Mouse (Mus musculus): ENCODE measurements at regions not wholly inside any gene's neighbourhood (a gene's known extent, or its start where the extent isn't known, plus 50 kb on each side); places are given as distances from the start of the nearest gene placed in this dataset.
"Not testable (repeated sequence)": the region's sequence is repeated elsewhere in the genome, so short reads cannot be mapped to it uniquely, and the experiment has no call there.

- DNase-seq (ENCODE audit: low spot score in 2 of 2) = peak; percentile 47 to 74
Observed at GRCm38 (mm10) chr17:47271979-47272677, 96.6 kb upstream of the Mrps10 start.

DNA sequence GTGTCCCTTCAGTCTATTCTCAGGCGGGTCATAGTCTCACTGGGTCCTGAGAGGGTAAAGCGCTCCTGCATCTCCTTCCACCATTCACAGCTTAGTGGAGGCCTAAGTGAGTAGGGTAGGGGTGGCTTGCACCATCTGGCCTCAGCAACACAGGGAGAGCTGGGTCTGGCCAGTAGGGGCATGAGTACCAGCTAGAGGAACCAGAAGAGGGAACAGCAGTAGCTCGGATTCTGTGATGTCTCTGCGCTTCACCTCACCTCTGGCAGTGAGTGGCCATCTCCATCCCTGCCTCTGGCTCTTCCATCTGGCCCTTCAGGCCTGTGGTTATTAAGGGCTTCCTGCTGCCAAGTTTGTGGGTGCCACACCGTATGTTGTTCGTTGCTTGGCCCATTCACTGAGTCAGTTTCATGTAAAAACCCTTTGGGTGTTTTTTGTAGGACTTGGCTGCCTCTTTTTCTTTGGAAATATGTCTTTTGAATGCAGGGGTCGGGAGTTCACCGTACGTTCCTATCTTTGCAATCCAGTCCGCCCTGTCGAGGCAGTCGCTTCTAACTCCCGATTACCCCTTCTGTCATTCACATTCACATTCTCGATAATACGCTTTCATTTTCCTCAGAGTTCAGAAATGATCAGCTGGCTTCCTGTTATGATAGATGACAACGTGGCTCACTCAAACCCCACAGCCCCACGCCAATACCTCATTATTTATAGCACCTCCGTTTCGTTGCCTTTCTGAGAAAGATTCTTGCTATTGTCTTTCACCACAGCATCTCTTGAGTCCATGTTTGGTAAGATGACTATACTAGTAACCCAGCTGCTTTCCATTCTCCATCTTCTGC, 99.4 kb upstream of the Mrps10 start:
- DNase-seq (ENCODE audit: low spot score in 2 of 2) = no peak

- no peak for DNase-seq (ENCODE audit: low spot score in 2 of 2)
Observed at GRCm38 (mm10) chr17:47267843-47268242, 100.8 kb upstream of the Mrps10 start.

DNA sequence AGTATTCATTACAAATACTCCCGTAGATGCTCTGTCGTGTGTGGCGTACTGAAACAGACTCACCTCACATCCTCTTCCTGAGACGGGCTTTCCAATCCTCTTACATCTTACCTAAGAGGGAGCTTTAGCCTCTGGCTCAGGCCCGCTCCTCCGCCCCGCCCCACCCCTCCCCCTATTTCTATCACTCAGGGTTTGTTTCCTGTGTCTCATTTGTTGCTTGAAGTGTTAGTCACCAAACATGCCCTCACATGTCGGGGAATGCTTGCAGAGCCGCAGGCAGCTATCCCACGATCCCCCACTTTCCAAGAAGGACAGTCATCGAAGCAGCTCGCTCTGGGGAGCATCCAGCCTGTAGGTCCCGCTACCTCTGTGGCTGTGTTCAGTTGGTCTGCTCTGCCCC, 101.6 kb upstream of the Mrps10 start:
- DNase-seq (ENCODE audit: low spot score in 2 of 2) = no peak

DNA sequence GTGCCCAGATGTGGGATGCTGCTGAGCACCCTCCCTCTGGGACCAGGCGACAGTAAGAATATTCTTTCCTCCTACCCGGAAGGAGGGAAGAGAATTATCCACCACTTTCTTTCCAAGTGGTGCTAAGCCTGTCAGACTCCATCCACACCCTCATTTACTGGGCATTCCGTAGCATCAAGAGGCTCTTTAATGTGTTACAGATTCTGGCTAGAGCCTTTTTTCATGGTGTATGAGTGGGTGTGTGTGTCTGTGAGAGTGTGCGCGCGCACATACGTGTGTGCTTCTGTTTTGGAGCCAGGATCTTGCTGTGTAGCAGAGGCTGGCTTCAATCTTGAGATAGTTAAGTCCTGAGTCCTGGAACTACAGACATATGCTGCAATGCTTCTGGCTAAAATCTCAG, 102.4 kb upstream of the Mrps10 start:
- no peak for DNase-seq (ENCODE audit: low spot score in 2 of 2)

DNA sequence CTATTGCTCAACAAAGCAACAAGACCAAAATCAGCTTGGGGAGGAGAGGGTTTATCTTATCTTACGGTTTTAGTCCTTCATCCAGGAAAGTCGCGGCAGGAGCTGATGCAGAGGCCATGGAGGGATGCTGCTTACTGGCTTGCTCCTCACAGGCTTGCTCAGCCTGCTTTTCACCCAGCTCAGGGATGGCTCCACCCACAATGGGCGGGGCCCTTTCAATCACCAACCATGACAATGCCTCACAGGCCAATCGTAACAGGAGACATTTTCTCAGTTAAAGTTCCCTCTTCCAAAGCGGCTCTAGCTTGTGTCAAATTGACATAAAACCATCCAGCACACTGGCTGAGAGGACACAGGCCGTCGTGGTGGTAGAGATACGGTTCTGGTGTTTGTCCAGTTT, 105.7 kb upstream of the Mrps10 start:
- DNase-seq (ENCODE audit: low spot score in 2 of 2) = no peak

GRCm38 (mm10) chr17:47262141-47262540, 106.5 kb upstream of the Mrps10 start:
- DNase-seq (ENCODE audit: low spot score in 2 of 2) = no peak

GRCm38 (mm10) chr17:47260976-47261375, 107.7 kb upstream of the Mrps10 start:
- no peak for DNase-seq (ENCODE audit: low spot score in 2 of 2)

GRCm38 (mm10) chr17:47258296-47258695, 110.4 kb upstream of the Mrps10 start:
- no peak for DNase-seq (ENCODE audit: low spot score in 2 of 2)

- no peak for DNase-seq (ENCODE audit: low spot score in 2 of 2)
Observed at GRCm38 (mm10) chr17:47255209-47255608, 113.5 kb upstream of the Mrps10 start.

GRCm38 (mm10) chr17:47254026-47254425, 114.7 kb upstream of the Mrps10 start:
- DNase-seq (ENCODE audit: low spot score in 2 of 2) = no peak

DNA sequence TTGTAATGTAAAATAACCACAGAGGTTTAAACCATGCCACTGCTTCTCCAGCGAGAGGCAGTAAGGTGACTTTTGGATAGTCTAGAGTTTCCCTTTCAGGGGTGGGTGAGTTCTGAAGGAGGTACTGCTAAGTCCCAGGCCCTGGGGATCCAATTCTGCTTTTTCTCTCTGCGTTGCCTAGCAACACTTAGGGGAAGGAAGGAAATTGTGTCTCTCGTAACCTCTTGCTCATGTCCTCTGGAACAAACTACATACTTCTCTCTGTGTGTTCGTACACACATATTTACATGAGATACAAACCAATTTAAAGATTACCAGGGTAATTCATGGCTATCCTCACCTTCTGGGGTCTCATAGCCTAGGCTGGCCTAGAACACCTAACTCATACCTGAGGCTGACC, 118.7 kb upstream of the Mrps10 start:
- DNase-seq (ENCODE audit: low spot score in 2 of 2) = no peak

DNA sequence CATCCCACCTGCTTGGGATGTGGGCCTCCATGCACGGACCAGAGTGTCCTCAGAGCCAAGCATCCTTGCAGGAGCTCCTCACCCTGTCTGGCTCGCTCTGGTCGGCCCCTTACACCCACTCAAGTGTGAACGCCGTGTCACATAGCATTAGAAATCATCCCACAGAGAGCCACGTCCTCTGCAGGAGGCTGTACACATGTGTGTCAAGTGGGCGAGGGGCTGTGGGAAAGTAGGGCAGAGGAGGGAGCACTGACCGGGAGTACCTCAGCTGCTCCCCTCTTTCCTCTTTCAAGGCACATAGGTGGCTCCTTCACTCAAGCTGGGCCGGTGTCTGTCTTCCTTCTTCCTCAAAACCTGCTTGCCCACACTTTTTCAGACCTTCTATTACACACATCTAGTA, 119.5 kb upstream of the Mrps10 start:
- no peak for DNase-seq (ENCODE audit: low spot score in 2 of 2)

- peak; percentile 28 to 36 for DNase-seq (ENCODE audit: low spot score in 2 of 2)
Observed at GRCm38 (mm10) chr17:47248053-47248452, 120.6 kb upstream of the Mrps10 start.

DNA sequence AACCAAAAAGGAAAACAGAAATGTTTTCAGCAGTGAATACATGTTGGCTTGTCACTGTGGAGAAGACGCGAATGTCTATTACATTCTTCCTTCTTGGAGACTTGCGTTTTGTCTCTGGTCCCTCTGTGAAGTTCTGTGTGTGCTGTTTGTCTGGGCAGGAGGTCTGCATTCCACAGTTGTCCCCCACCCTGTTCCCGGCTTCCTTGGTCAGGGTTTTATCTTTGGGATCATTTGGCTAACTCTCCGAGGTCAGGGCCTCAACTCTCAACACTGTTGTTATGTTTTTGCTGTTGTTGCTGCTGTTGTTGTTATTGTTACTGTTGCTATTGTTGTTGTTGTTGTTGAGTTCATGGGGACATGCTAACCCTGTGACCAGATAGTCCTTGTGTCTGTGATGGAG, 121.2 kb upstream of the Mrps10 start:
- no peak for DNase-seq (ENCODE audit: low spot score in 2 of 2)

DNA sequence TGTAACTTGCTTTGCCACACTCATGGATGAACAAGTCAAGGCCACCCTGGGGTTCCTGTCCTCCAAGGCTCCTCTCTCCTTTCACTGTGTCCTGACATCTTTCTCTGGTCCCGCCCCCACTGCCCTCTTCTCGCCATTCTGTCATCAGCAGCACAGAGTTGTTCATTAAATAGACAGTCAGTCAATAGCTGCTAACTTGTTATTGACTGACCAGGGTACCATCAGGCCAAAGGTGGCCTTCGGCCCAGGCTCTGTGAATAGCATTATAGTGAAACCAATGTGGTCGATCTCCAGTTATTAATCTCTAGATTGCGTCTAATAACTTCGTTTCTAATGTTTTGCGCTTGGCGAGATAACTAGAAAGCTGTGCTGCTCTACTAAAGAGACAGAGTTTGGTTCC, 122.1 kb upstream of the Mrps10 start:
- DNase-seq (ENCODE audit: low spot score in 2 of 2) = no peak

- DNase-seq (ENCODE audit: low spot score in 2 of 2) = no peak
Observed at GRCm38 (mm10) chr17:47245635-47246034, 123.1 kb upstream of the Mrps10 start.

GRCm38 (mm10) chr17:47239086-47239485, 129.6 kb upstream of the Mrps10 start:
- no peak for DNase-seq (ENCODE audit: low spot score in 2 of 2)

DNA sequence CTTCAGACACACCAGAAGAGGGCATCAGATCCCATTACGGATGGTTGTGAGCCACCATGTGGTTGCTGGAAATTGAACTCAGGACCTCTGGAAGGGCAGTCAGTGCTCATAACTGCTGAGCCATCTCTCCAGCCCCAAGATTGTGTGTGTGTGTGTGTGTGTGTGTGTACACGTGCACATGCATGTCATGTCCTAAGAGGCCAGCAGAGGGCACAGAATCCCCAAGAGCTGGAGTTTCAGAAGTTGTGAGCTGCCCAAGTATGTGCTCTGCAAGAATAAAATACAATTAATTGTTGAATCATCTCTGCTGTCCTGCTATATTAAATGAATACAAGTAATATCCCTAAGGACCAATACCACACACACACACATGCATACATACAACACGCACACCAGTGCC, 130.8 kb upstream of the Mrps10 start:
- DNase-seq (ENCODE audit: low spot score in 2 of 2) = not testable (repeated sequence)

GRCm38 (mm10) chr17:47234343-47234742, 134.3 kb upstream of the Mrps10 start:
- DNase-seq (ENCODE audit: low spot score in 2 of 2) = no peak

GRCm38 (mm10) chr17:47233003-47233678, 135.5 kb upstream of the Mrps10 start:
- DNase-seq (ENCODE audit: low spot score in 2 of 2) = no peak

DNA sequence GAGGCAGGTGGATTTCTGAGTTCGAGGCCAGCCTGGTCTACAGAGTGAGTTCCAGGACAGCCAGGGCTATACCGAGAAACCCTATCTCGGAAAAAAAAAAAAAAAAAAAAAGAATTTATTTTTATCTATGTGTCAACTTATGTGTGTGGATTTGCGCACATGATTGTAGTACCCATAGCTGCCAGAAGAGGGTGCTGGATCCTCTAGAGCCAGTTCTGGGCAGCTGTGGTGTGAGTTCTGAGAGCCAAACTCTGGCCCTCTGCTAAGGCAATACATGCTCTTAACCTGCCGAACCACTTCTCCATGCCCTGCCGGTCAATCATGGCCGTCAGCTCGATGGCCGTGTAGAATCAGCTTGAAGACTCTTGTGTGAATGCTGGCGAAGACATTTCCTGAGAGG, 138.0 kb upstream of the Mrps10 start:
- no peak for DNase-seq (ENCODE audit: low spot score in 2 of 2)
